Mouse (Mus musculus) small intestine, adult 2 months (tissue): ENCODE data around the gene Nup133.

Experiments
- CTCF ChIP-seq: fragments of 200-500 bp; IDR thresholded peaks from 2 replicates; pipeline ENCODE4 v1.5.1; 2012; ENCODE audit warnings: low read depth, mild to moderate bottlenecking, control low read depth, inconsistent platforms, low read length, moderate library complexity, mixed read lengths; ENCODE audit not compliant: insufficient replicate concordance, insufficient read length; ENCODE audit errors: extremely low read depth
- POLR2A ChIP-seq: fragments of 200-500 bp; IDR thresholded peaks from 2 replicates; pipeline ENCODE4 v1.6.1; 2012; ENCODE audit warnings: low read depth, mild to moderate bottlenecking, control low read depth, inconsistent platforms, low read length, moderate library complexity

DNA sequence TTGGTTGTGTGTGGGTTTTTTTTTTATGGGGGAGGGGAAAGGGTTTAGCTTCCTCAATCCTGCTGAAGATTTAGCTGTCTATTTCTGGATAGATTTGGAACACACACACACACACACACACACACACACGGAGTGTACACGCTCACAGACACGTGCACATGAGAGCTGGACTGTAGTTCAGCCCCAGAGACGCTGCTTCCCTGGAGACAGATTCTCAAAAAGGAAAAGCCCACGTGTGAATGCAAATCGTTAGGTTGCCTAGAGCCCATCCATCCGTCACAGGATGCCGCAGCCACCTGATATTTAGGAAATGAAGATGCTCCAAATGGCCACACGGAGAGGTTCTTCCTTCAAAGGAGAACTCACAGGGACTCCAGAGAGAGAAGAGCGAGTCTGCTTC is 68.8 kb downstream of the Nup133 start:
- TF ChIP-seq CTCF = no peak
- TF ChIP-seq POLR2A = no peak
